Mouse (Mus musculus) neural tube, embryonic 14.5 days (tissue): ENCODE results near the gene Ppef1. TPM values are rescaled to one million over a fixed set of nuclear protein-coding genes. Genes with fewer than 3 reads are reported as not detected.

ENCODE experiments used
- ATAC-seq: fragments of 200-750 bp; cut with Nextera tagmentation; 2 replicates; pipeline ENCODE4 v1.8.0; 2017; ENCODE audit warnings: low read depth, mild to moderate bottlenecking, moderate TSS enrichment, moderate library complexity
- H3K27ac ChIP-seq: fragments of 300-500 bp; sonication (generic); 2 replicates; pipeline ENCODE4 v1.5.1; 2014; ENCODE audit warnings: low read depth, mild to moderate bottlenecking, control low read depth, low read length, moderate library complexity, mixed read lengths
- H3K27me3 ChIP-seq: fragments of 300-500 bp; sonication (generic); 2 replicates; pipeline ENCODE4 v1.6.1; 2014; ENCODE audit warnings: low read length; ENCODE audit not compliant: control insufficient read depth, insufficient read depth
- H3K36me3 ChIP-seq: fragments of 300-500 bp; sonication (generic); 2 replicates; pipeline ENCODE4 v1.6.1; 2014; ENCODE audit warnings: low read length, mixed read lengths; ENCODE audit not compliant: control insufficient read depth, insufficient read depth
- H3K4me1 ChIP-seq: fragments of 300-500 bp; sonication (generic); 2 replicates; pipeline ENCODE4 v1.6.1; 2014; ENCODE audit warnings: low read length; ENCODE audit not compliant: control insufficient read depth, insufficient read depth
- H3K4me2 ChIP-seq: fragments of 300-500 bp; sonication (generic); 2 replicates; pipeline ENCODE4 v1.6.1; 2014; ENCODE audit warnings: mild to moderate bottlenecking, low read depth, low read length, control low read depth
- H3K4me3 ChIP-seq: fragments of 300-500 bp; sonication (generic); 2 replicates; pipeline ENCODE4 v1.5.1; 2014; ENCODE audit warnings: low read depth, low read length, control low read depth, mixed read lengths
- H3K9ac ChIP-seq: fragments of 300-500 bp; sonication (generic); replicated peaks from 2 replicates; pipeline ENCODE4 v1.6.1; 2014; ENCODE audit warnings: low read depth, mild to moderate bottlenecking, control low read depth, low read length, mixed read lengths
- H3K9me3 ChIP-seq: fragments of 300-500 bp; sonication (generic); 2 replicates; pipeline ENCODE4 v1.6.1; 2016; ENCODE audit warnings: low read length; ENCODE audit not compliant: control insufficient read depth
- WGBS: fragments of 180-500 bp; shearing (Covaris S2); extraction: QIAGEN DNeasy Blood & Tissue Kit; methylation state at CpG from one replicate; pipeline ENCODE4 v1.1.7; 2014; 5-methylcytosine and 5-hydroxymethylcytosine counted together
- polyA plus RNA-seq: library from polyadenylated mRNA; unstranded; fragments of >200 nt; fragmentation: Nextera tagmentation; extraction: Ambion mirVana; gene quantifications from 2 replicates; pipeline ENCODE4 v1.2.1, GENCODE M21; 2014

Ppef1 gene
- polyA plus RNA-seq, 1 experiment from 2014 or later = 3.2 TPM

DNA sequence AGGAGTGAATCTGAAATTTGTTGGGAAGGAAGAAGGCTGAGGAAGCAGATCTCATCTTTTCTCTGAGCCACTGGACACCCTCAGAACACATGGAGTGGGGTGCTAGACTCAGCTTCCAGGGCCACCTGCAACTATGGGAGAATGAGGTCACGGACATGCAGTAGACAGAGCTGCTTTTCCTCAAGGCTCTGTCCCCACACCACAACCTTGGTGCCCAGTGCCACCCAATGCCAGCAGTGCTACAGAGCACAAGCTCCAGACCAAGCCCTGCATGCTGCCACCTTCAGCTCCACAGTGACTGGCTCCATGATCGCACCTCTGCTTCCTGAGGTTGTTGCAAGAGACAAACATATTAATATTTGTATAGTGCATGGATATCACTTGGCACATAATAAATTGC lies 132.2 kb downstream of the Ppef1 start:
- H3K27ac ChIP-seq = no peak overlapping the region
- 0 out of 2 replicates have a peak, but pooled peaks cover 4% of the 10 kb centered on the region for H3K4me1 ChIP-seq
- no peak overlapping the region for H3K4me2 ChIP-seq
- no peak overlapping the region for H3K9ac ChIP-seq
- ATAC-seq = no peak
- H3K36me3 ChIP-seq = no peaks in the 10 kb centered on the region
- no peak overlapping the region for H3K4me3 ChIP-seq
- H3K9me3 ChIP-seq = no peaks in the 10 kb centered on the region
- no peaks in the 10 kb centered on the region for H3K27me3 ChIP-seq
- WGBS = 88% methylated on average over 2 of the region's 2 CpGs

DNA sequence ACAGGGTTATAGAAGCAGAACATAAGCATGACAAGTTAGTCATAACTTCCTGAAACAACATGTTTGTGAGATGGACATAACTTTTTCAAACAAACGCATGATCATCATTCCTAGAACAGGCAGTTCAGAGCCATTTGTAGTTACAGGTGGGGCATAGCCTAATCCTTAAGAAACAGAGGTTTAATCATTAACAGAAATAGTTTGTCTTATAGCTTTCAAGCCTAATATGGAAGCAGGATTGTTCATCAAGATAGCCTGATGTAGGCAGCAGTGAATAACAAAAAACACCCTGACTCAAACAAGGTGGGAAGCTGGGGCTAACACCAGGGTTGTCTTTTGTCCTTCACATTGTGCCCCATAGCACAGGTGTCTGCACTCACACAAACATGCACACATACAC lies 132.8 kb downstream of the Ppef1 start:
- no peak overlapping the region for H3K4me2 ChIP-seq
- H3K9me3 ChIP-seq = no peaks in the 10 kb centered on the region
- H3K4me3 ChIP-seq = no peak overlapping the region
- 94% methylated on average over 1 of the region's 1 CpGs for WGBS
- no peak for ATAC-seq
- 0 out of 2 replicates have a peak, but pooled peaks cover 4% of the 10 kb centered on the region for H3K4me1 ChIP-seq
- H3K9ac ChIP-seq = no peak overlapping the region
- H3K36me3 ChIP-seq = no peaks in the 10 kb centered on the region
- no peak overlapping the region for H3K27ac ChIP-seq
- H3K27me3 ChIP-seq = no peaks in the 10 kb centered on the region

GRCm38 (mm10) chrX:160601053-160601452 lies 134.5 kb downstream of the Ppef1 start:
- no peak overlapping the region for H3K27ac ChIP-seq
- H3K36me3 ChIP-seq = no peaks in the 10 kb centered on the region
- H3K27me3 ChIP-seq = no peaks in the 10 kb centered on the region
- no peaks in the 10 kb centered on the region for H3K9me3 ChIP-seq
- 0 out of 2 replicates have a peak, but pooled peaks cover 4% of the 10 kb centered on the region for H3K4me1 ChIP-seq
- WGBS = 41% methylated on average over 3 of the region's 3 CpGs
- no peak overlapping the region for H3K4me2 ChIP-seq
- ATAC-seq = no peak
- no peak overlapping the region for H3K4me3 ChIP-seq
- no peak overlapping the region for H3K9ac ChIP-seq

GRCm38 (mm10) chrX:160598562-160599458 lies 136.8 kb downstream of the Ppef1 start:
- Histone ChIP-seq H3K27ac (peak overlapping the region; percentile 40; the same call in 1 of the 2 replicates), H3K4me1 (0 out of 2 replicates have a peak, but pooled peaks cover 4% of the 10 kb centered on the region), H3K4me3 (no peak overlapping the region), H3K9me3 (no peaks in the 10 kb centered on the region), H3K36me3 (no peaks in the 10 kb centered on the region), H3K27me3 (no peaks in the 10 kb centered on the region), H3K9ac (no peak overlapping the region), H3K4me2 (no peak overlapping the region)
- peak; percentile 85 for ATAC-seq
- WGBS = 34% methylated on average over 3 of the region's 3 CpGs

DNA sequence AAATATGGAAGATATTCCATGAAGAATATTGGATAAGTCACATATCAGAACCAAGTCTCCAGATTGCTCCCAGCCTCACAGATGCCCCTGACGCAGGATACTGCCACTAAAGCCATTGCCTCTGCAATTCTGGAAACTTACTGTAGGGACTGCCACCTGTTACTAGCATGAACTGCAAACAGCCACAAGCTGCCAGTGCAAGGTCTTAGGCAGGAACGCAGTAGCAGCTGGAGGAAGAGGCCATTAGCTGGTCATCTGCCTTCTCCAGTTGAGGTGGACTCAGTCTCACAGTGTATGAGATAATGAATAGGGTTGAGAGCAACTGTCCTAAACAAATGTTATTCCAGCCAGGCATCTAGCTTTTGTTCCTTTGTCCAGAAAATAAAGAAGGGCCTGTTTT lies 137.5 kb downstream of the Ppef1 start:
- whole genome bisulfite sequencing = 64% methylated on average over 2 of the region's 2 CpGs

GRCm38 (mm10) chrX:160592933-160593332 lies 142.6 kb downstream of the Ppef1 start:
- no peak for ATAC-seq

More for the DNA sequence above, 137.5 kb downstream of the Ppef1 start:
- Histone ChIP-seq H3K4me1 (0 out of 2 replicates have a peak, but pooled peaks cover 4% of the 10 kb centered on the region), H3K36me3 (no peaks in the 10 kb centered on the region), H3K9ac (no peak overlapping the region), H3K4me2 (no peak overlapping the region), H3K4me3 (no peak overlapping the region), H3K9me3 (no peaks in the 10 kb centered on the region), H3K27ac (no peak overlapping the region), H3K27me3 (no peaks in the 10 kb centered on the region)
- no peak for ATAC-seq

GRCm38 (mm10) chrX:160590147-160590546 lies 145.4 kb downstream of the Ppef1 start:
- no peak for ATAC-seq
- Histone ChIP-seq H3K9me3 (no peaks in the 10 kb centered on the region), H3K4me1 (no peaks in the 10 kb centered on the region), H3K27ac (no peak overlapping the region), H3K9ac (no peak overlapping the region), H3K36me3 (no peaks in the 10 kb centered on the region), H3K27me3 (no peaks in the 10 kb centered on the region), H3K4me3 (no peak overlapping the region), H3K4me2 (no peak overlapping the region)
- 96% methylated on average over 7 of the region's 7 CpGs for WGBS

More at GRCm38 (mm10) chrX:160592933-160593332, 142.6 kb downstream of the Ppef1 start:
- H3K36me3 ChIP-seq = no peaks in the 10 kb centered on the region
- no peak overlapping the region for H3K27ac ChIP-seq
- no peak overlapping the region for H3K4me3 ChIP-seq
- H3K4me2 ChIP-seq = no peak overlapping the region
- no peak overlapping the region for H3K9ac ChIP-seq
- H3K27me3 ChIP-seq = no peaks in the 10 kb centered on the region
- no peaks in the 10 kb centered on the region for H3K9me3 ChIP-seq
- WGBS = 70% methylated on average over 6 of the region's 6 CpGs
- no peaks in the 10 kb centered on the region for H3K4me1 ChIP-seq

GRCm38 (mm10) chrX:160588523-160588922 lies 147.0 kb downstream of the Ppef1 start:
- H3K9me3 ChIP-seq = no peaks in the 10 kb centered on the region
- ATAC-seq = no peak
- no peak overlapping the region for H3K9ac ChIP-seq
- 73% methylated on average over 4 of the region's 4 CpGs for WGBS
- no peak overlapping the region for H3K27ac ChIP-seq
- no peak overlapping the region for H3K4me2 ChIP-seq
- H3K4me3 ChIP-seq = no peak overlapping the region
- no peaks in the 10 kb centered on the region for H3K27me3 ChIP-seq
- H3K36me3 ChIP-seq = no peaks in the 10 kb centered on the region
- H3K4me1 ChIP-seq = no peaks in the 10 kb centered on the region

- H3K27ac ChIP-seq = no peak overlapping the region
- no peaks in the 10 kb centered on the region; the same call in 1 of the 2 replicates for H3K27me3 ChIP-seq
- no peak overlapping the region for H3K4me3 ChIP-seq
- no peak overlapping the region for H3K9ac ChIP-seq
- ATAC-seq = no peak
- 41% methylated on average over 1 of the region's 1 CpGs for WGBS
- no peaks in the 10 kb centered on the region for H3K4me1 ChIP-seq
- H3K36me3 ChIP-seq = no peaks in the 10 kb centered on the region
- no peaks in the 10 kb centered on the region for H3K9me3 ChIP-seq
- H3K4me2 ChIP-seq = no peak overlapping the region
Observed at GRCm38 (mm10) chrX:160585110-160585509, 150.5 kb downstream of the Ppef1 start.
